Mouse (Mus musculus) macrophage (primary cell): ENCODE data around the gene Spata33. TPM values are rescaled to one million over a fixed set of nuclear protein-coding genes. Genes with fewer than 3 reads are reported as not detected.
"Not testable (repeated sequence)": the region's sequence is repeated elsewhere in the genome, so short reads cannot be mapped to it uniquely, and the experiment has no call there.

Source experiments
- H3K27ac ChIP-seq: fragments of 350-480 bp; formaldehyde crosslinking; 2 replicates; pipeline ENCODE4 v1.9.0; 2021
- H3K36me3 ChIP-seq: fragments of 350-480 bp; formaldehyde crosslinking; 2 replicates; pipeline ENCODE4 v1.9.0; 2021; ENCODE audit errors: inconsistent target
- H3K4me3 ChIP-seq: fragments of 350-480 bp; formaldehyde crosslinking; 2 replicates; pipeline ENCODE4 v1.9.0; 2021; ENCODE audit errors: inconsistent target
- H3K79me2 ChIP-seq: fragments of 350-480 bp; formaldehyde crosslinking; 2 replicates; pipeline ENCODE4 v1.9.0; 2021; ENCODE audit errors: inconsistent target
- WGBS: methylation state at CpG from one replicate; pipeline ENCODE4 v1.1.7; 2026; ENCODE audit warnings: inconsistent platforms; ENCODE audit not compliant: missing documents; 5-methylcytosine and 5-hydroxymethylcytosine counted together
- polyA plus RNA-seq: library from polyadenylated mRNA; stranded (reverse); fragments of 250-400 nt; gene quantifications from 3 replicates; pipeline ENCODE4 v1.2.4, GENCODE M21; 2018; ENCODE audit warnings: inconsistent platforms

Spata33 gene
- polyA plus RNA-seq, 1 experiment from 2014 or later = 0.27 TPM

DNA sequence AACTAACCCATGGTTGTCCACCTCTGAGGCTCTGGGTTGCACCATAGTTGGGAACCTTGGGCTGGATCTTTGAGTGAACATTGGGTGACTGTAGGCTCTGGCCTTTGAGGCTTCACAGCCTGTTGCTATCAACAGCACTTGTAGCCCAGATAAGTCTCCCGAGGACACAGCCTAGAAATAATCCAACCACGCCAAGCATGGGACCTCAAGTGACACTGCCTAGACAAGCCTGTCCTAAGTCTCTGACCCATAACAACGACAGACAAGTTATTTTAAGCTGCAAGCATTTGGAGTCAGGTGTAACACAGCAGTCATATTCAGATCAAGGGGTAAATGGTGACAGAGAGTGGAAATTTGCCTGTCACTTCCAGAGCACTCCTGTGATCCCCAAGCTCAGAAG lies 2.8 kb downstream of the Spata33 start:
- H3K27ac ChIP-seq = no peak overlapping the region
- peaks cover 21% of the 10 kb centered on the region for H3K79me2 ChIP-seq
- H3K4me3 ChIP-seq = no peak overlapping the region
- 86% methylated on average over 3 of the region's 3 CpGs for WGBS
- 0 out of 2 replicates have a peak, but pooled peaks cover 4% of the 10 kb centered on the region for H3K36me3 ChIP-seq

DNA sequence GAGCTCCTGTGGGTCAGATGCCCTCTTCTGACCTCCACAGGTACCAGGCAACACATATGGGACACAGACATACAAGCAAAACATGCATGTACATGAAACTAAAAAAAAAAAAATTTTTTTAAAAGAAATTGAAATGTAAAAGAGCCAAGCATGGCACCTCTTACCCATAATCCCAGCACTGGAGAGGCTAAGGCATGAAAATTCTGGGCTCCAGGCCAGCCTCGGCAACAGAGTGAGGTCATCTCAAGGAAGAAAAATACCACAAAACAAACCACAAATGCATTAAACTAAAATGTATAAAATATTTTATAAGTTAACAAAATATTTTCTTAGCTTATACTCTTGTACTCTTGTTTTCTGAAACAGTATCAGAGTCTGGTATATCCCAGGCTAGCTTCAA lies 8.3 kb downstream of the Spata33 start:
- 20% methylated on average over 1 of the region's 1 CpGs for WGBS
- no peak overlapping the region for H3K4me3 ChIP-seq
- no peak overlapping the region for H3K27ac ChIP-seq
- no peaks in the 10 kb centered on the region for H3K36me3 ChIP-seq
- no peaks in the 10 kb centered on the region for H3K79me2 ChIP-seq

DNA sequence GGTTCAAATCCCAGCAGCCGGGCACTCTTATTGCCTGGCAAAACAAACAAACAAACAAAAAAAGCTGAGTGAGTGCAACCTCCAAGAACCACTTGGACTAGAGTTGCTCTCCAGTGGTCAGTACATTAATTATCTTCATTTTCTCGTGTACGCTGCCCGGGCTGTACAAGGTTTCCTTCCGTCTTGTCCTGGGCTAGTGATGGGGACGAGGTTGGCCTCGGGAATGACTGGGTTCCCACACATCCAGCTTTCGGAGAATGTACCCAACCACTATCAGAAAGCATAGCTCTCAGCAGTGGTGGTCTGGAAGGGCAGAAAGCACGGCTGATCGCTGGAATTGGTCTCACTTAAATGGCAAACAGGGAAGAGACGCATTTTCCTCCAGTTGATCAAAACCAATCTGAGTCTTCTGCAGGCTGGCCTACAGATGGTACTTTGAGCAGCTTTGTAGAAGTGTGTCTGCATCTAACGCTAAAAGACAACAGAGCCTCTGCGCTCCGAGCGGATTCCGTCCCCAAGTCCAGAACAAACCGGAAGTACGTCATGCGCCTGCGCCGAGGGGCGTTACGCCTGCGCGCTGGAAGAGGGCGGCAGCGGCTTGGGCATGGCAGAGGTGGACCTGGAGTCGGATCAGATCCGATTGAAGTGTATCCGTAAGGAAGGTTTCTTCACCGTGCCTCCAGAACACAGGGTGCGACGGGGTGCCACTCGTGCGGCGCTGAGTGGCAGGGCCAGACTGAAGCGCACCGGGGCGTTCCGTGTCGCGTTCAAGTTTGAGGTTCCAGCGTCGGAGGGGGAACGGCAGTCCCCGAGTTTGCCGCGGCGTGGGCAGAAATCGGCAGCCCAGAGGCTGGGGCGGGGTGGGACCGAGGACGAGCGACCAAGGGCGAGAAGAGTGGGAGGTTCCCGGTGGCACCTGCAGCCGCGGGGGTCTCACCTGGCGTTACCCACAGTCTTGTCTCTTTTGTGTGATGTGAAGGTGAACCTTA lies 11.9 kb downstream of the Spata33 start, which contains the start of gene Cdk10:
Cdk10 (plus strand) TSS at position 565 of the 989 bp plus-strand sequence.
- H3K36me3 ChIP-seq = no peaks in the 10 kb centered on the region
- H3K79me2 ChIP-seq = no peaks in the 10 kb centered on the region
- H3K27ac ChIP-seq = peak within 1 kb of the TSS; percentile 62
- 4% methylated on average over 59 of the region's 59 CpGs for WGBS
- peak within 1 kb of the TSS; percentile 64 for H3K4me3 ChIP-seq

DNA sequence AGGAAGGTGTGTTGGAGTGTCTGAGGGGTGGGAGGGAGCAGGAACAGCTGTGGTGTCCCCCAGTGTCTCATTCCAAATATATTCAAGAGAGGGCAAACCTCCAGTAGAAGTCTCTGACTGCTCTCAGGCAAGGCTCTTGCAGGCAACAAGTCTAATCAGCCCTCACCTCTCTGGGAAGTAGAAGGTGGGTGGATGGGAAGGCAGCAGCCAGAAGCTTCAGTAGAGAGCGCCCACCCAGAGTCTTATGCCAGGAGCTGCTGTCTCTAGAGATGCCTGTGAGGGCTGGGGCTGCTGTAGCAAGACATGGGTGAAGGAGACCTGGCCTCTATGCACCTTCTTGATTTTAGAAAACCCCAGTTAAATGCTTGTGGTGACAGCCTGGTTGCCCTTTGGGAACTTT lies 15.8 kb downstream of the Spata33 start:
- Histone ChIP-seq H3K79me2 (no peaks in the 10 kb centered on the region), H3K27ac (no peak overlapping the region), H3K36me3 (no peaks in the 10 kb centered on the region), H3K4me3 (no peak overlapping the region)
- 83% methylated on average over 1 of the region's 1 CpGs for WGBS

DNA sequence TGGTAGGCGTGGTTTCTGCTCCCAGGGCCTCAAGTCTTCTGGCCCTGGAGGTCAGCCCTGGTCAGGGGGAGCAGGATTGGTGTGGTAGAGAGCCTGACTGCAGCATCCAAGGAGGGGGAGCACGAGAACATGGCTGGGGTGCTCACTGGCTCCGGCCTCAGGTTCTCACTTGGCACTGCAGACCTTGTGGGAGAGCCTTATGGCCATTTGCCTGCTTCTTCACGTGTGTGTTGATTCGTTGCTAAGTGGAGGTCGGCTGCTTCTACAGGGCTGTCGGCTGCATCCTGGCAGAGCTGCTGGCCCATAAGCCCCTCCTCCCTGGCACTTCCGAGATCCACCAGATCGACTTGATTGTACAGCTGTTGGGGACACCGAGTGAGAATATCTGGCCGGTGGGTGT lies 17.7 kb downstream of the Spata33 start:
- H3K36me3 ChIP-seq, H3K4me3 ChIP-seq, H3K79me2 ChIP-seq, H3K27ac ChIP-seq: not testable (repeated sequence)
- WGBS = 92% methylated on average over 7 of the region's 11 CpGs

DNA sequence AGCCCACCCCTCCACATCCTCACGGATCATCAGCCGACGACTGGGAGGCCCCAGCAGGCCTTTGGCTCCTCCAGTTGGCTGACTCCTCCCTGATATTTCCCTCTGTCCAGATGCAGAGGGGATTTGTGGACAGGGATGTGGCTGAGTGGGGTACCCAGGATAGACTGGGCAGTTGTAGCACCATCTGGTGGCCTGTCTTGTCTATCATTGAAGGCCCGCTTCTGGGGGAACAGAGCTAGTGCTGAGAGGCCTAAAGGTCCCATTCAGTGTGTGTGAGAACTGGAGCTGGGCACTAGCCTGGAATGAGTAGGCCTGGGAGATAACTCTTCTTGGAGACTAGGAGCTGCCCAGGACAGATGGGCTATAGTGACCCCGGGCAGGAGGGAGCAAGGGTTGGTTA lies 19.1 kb downstream of the Spata33 start:
- WGBS = 95% methylated on average over 5 of the region's 5 CpGs
- no peak overlapping the region for H3K4me3 ChIP-seq
- H3K79me2 ChIP-seq = no peaks in the 10 kb centered on the region
- no peak overlapping the region for H3K27ac ChIP-seq
- H3K36me3 ChIP-seq = no peaks in the 10 kb centered on the region

DNA sequence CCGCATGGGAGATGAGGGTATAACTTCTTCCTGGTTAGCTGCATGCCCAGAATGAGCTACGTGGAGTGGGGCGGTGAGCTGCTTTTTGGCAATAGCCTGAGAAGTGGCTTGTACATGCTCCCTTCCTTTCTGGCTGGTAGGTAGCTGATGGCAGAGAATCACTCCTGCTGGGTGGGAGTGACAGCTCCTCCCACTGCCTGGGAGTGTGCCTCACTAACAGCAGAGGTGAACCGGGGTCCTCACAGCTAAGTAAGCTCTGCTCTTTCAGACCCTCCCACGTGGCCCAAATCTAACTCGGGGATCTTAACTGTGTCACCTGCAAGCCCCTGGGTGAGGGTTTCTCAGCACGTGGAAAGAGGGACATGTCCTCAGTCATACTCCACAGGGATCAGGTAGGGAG lies 19.9 kb downstream of the Spata33 start:
- 78% methylated on average over 7 of the region's 7 CpGs for WGBS

DNA sequence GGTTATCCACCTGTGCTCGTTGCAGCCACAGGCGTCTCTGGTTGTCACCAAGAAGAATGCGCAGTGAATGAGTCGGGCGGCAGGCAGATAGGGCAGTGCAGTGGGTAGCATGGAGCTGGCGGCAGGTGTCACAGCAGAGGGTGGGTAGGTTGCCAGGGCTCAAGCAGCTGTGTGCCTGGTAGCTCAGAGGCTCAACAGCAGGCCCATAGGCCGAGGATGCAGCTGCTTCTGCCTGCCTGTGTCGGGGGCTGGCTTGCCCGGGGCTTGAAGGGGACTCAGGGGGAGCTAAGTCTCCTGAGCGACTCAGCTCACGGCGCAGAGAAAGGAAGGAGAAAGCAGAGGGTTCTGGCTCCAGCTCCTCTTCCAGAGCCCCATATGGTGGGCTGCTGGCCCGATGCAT lies 20.7 kb downstream of the Spata33 start:
- H3K27ac ChIP-seq = no peak overlapping the region
- H3K4me3 ChIP-seq = no peak overlapping the region
- 91% methylated on average over 11 of the region's 13 CpGs for WGBS

More for the DNA sequence above, 19.9 kb downstream of the Spata33 start:
- Histone ChIP-seq H3K79me2 (no peaks in the 10 kb centered on the region), H3K4me3 (no peak overlapping the region), H3K27ac (no peak overlapping the region), H3K36me3 (no peaks in the 10 kb centered on the region)

DNA sequence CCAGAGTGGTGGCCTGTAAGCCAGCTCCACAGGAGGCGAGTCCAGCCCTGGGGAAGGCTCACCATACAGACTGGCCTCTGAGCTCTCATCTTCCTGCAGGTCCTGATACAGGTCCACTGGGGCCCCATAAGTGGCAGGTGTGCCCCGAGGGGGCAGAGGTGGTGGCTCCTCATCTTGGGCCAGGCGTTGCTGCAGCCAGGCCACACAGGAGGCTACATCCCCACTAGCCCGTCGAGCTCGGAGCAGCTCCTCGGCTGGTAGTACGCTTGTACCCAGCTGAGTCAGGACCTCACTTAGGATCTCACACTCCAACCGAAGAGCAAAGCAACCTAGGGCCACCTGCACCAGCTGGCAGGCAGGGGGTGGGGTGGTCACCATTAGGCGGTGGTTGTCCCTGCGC lies 21.1 kb downstream of the Spata33 start:
- Histone ChIP-seq H3K4me3 (no peak overlapping the region), H3K36me3 (no peaks in the 10 kb centered on the region), H3K27ac (no peak overlapping the region), H3K79me2 (no peaks in the 10 kb centered on the region)
- WGBS = 95% methylated on average over 10 of the region's 11 CpGs

More for the DNA sequence above, 20.7 kb downstream of the Spata33 start:
- H3K36me3 ChIP-seq = no peaks in the 10 kb centered on the region
- no peaks in the 10 kb centered on the region for H3K79me2 ChIP-seq

DNA sequence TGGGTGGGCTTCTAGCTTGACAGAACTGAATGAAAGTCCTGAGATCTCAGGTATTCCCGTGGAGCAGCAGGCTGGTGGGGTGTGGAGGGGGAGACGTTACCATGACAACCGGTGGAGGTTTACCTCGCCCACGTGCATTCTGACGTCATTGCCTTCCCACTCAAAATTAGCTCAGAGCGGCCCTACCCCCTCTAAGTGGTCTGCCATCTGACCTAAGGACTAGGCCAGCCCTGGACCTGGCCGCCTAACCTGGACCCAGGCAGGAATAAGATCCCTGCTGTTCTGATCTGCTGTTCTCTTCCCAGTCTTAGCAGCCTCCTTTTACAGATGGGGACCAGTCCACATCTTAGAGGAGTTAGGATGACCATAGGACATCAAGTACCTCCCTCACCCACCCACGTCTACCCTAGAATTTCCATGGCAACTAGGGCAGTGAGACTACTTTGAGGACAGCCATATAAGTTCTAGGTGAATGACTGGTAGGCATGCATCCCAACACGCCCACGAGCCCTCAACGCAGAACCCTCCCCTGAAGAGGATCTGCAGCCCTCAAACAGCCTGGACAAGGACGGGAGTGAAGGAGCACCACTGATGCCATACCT lies 22.4 kb downstream of the Spata33 start:
- 46% methylated on average over 11 of the region's 13 CpGs for WGBS
- Histone ChIP-seq H3K79me2 (no peaks in the 10 kb centered on the region), H3K36me3 (no peaks in the 10 kb centered on the region), H3K4me3 (no peak overlapping the region), H3K27ac (no peak overlapping the region)

DNA sequence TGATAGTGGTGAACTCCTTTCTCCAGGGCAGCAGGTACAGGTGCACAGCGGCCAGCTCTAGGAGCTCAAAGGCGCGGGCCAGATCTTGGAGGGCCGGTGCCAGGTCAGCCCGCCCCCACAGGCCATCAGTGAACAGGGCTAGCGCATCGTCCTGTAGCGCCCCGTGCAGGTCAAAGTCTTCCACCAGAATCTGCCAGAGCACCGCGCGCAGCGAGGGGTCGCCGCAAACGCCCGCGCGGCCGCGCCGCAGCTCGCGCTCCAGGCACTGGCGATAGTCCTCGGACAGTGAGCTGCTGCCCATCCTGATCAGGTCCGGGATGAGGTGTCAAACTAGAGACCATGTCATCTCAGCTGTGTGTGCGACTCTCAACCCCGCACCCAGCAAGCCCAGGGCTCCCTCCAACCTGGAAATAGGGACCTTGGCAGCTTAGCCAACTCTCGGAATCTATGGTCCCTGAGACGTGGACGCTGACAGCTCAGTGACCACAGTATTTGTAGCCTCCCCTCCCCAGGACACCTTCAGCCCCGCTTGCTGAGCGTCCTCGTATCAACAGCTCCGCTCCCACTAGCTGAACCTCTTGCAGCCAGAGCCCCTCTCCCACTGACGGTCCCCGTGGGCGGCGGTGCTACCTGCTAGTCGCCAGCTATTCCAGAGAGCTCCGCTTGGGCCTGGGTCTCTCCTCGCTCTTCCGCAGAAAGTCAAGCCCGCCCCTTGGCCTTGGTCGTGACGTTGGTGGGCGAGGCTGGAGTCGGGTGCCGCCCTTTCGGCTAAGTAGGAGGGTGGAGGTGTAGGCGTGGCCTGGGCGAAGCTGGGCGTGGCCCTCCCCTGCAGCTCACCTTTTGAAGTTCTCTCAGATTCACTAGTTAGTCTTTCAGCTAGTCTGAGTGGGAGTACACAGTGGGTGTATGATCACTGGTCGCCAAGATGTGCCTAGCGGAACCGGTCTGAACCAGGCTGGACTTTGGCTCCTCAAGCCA lies 23.2 kb downstream of the Spata33 start, which contains the start of gene Spata2l:
Spata2l (minus strand) TSS at position 714 of the 978 bp plus-strand sequence.
- WGBS = 4% methylated on average over 56 of the region's 57 CpGs
- H3K27ac ChIP-seq = no peak within 1 kb of the TSS; the same call in 1 of the 2 replicates
- H3K4me3 ChIP-seq = peak within 1 kb of the TSS; percentile 88
- no peaks in the 10 kb centered on the region for H3K36me3 ChIP-seq
- no peaks in the 10 kb centered on the region for H3K79me2 ChIP-seq

DNA sequence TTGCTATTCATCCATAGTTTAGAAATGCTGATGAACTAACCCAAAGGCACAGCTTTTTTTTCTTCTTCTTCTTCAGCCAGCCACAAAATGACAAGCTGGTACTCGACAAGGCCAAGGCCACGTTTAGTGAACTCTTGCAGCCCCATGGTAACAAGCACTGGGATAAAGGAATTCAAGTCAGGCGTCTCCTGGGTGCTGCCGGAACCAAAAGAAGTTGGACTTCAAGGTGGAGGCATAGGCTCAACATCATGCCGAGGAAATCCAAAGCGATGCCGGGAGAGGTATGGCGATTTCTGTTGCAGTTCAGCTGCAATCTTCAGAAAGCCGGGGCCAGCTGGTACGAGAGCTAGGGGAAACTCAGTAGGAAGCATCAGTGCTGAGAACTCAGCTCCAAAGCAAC lies 26.8 kb downstream of the Spata33 start:
- H3K36me3 ChIP-seq = peaks cover 26% of the 10 kb centered on the region; the same call in 1 of the 2 replicates
- no peak overlapping the region for H3K4me3 ChIP-seq
- 94% methylated on average over 10 of the region's 10 CpGs for WGBS
- no peak overlapping the region for H3K27ac ChIP-seq
- no peaks in the 10 kb centered on the region for H3K79me2 ChIP-seq

DNA sequence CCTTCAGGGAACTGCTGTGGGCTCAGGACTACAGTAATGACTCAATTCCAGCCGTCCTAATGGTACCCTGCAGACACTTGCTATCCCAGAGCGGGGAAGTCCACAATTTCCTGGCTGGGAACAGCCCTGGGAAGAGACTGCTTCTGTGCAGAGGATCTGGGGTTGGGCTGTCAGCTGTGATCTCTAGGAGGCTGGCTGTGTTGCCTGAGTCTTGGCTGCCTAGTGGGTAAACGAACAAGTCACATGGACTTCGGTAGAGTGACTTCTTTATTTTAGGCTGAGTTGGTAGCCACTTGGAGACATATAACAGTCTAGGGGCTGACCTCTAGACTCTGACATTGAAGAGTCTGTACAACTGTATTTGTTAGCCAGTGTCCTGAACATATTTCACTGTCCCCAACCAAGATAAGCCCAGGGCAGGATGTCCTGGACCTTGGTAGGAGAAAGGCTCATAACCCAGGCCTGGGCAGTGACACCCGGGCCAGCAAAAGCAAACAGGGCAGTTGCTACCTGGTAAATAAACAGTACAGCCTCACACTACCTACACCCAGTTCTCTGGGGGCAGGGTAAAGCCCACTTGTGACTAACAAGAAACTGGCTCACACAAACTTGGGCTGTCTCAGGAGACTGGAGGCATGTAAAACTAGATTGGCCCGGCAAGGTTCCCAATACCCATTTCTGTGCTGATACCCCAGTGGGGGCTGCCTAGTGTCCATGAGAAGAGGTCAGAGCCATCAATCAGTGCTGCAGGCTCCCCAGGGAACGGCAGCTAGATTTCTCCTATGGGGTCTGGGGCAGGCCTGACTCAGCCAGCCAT lies 29.7 kb downstream of the Spata33 start:
- peaks cover 54% of the 10 kb centered on the region for H3K36me3 ChIP-seq
- 98% methylated on average over 7 of the region's 7 CpGs for WGBS
- H3K27ac ChIP-seq = no peak overlapping the region
- no peaks in the 10 kb centered on the region for H3K79me2 ChIP-seq
- H3K4me3 ChIP-seq = no peak overlapping the region
